Comparison of ENCODE assay signal across 17 mouse cellular contexts in the genomic region with DNA sequence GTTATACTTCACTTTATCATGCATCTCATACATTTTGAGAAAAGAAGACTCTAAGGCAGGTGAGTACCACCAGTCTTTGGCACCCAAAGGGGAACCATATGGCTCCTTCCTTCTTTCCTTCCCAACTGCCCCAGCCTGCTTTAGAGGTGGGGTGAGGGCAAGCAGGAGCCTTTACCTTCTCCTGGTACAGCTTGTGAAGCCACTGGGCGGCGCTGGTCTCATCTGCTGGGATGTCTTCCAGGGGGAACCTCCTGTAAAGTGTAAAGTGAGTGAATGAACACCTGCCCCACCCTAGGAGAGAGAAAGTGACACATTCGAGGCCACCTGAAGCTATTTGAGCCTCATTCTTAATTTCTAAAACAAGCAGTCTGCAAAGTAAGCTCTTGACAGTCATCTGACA. TPM values are rescaled to one million over a fixed set of nuclear protein-coding genes. Genes with fewer than 3 reads are reported as not detected.
DNase-seq lines count a peak whose midpoint lies in the region; ATAC-seq and TF ChIP-seq lines count a peak whose summit lies in the region.
"Had no signal": no experiment of that assay in that cellular context is flagged by ENCODE, and none has a peak within 500 bp of the region (broad histone marks: within the 10 kb centered on the region; RNA-seq: fewer than 3 reads in every experiment).

No protein-coding gene starts in this region.

- H3K4me3 ChIP-seq in intestine, postnatal 0 days (ENCODE audit: low read depth, low read length): no peak overlapping the region
- no peak overlapping the region for H3K4me3 ChIP-seq in intestine, embryonic 15.5 days (replicated peaks)
- H3K4me3 ChIP-seq in ES-Bruce4 (ENCODE audit: low read depth, low read length): no peak overlapping the region
- H3K4me3 ChIP-seq: forebrain, embryonic 13.5 days; heart, embryonic 10.5 days; lung, embryonic 15.5 days; midbrain, embryonic 10.5 days; stomach, embryonic 15.5 days had no signal

- H3K9me3 ChIP-seq in intestine, postnatal 0 days (ENCODE audit: control insufficient read depth): no peaks in the 10 kb centered on the region
- H3K9me3 ChIP-seq in intestine, embryonic 15.5 days: no peaks in the 10 kb centered on the region
- H3K9me3 ChIP-seq in ES-Bruce4 (replicated peaks; ENCODE audit: control insufficient read depth, insufficient read depth, low read length, poor library complexity, severe bottlenecking): no peaks in the 10 kb centered on the region
- H3K9me3 ChIP-seq: forebrain, embryonic 13.5 days; G1E; heart, embryonic 10.5 days; lung, embryonic 15.5 days; midbrain, embryonic 10.5 days; stomach, embryonic 15.5 days had no signal

- no peak for TF ChIP-seq EP300 in ES-Bruce4 (IDR thresholded peaks at IDR 0.05; ENCODE audit: insufficient read depth, low read depth, low read length)

- no peaks in the 10 kb centered on the region for H3K27me3 ChIP-seq in intestine, postnatal 0 days (replicated peaks; ENCODE audit: control insufficient read depth, insufficient read depth, low read length)
- no peaks in the 10 kb centered on the region for H3K27me3 ChIP-seq in intestine, embryonic 15.5 days (replicated peaks)
- no peaks in the 10 kb centered on the region for H3K27me3 ChIP-seq in ES-Bruce4 (ENCODE audit: control insufficient read depth, insufficient read depth, low read length, poor library complexity, severe bottlenecking)
- H3K27me3 ChIP-seq: forebrain, embryonic 13.5 days; lung, embryonic 15.5 days; stomach, embryonic 15.5 days had no signal

- peak; percentile 53 to 66 for DNase-seq in cerebellum, adult 18-20 months
- no peak for DNase-seq in cerebellum, adult 9-10 months
- DNase-seq in cerebellum, adult 9-11 months: peak; percentile 62
- DNase-seq in frontal cortex, postnatal 10 days (ENCODE audit: low spot score in 2 of 2): no peak
- DNase-seq: kidney, postnatal 4 days; lung, postnatal 4 days had no signal

- WGBS in intestine, postnatal 0 days: 72% methylated on average over 3 of the region's 3 CpGs
- WGBS in intestine, embryonic 15.5 days: 75% methylated on average over 3 of the region's 3 CpGs

- TF ChIP-seq CTCF in intestine, postnatal 0 days (IDR thresholded peaks at IDR 0.05; ENCODE audit: low read depth): peak; percentile 29; the same call in 1 of the 2 replicates
- peak; percentile 53 for TF ChIP-seq CTCF in ES-Bruce4 (IDR thresholded peaks at IDR 0.05; ENCODE audit: low read depth, low read length)

- H3K36me3 ChIP-seq in intestine, postnatal 0 days (ENCODE audit: control insufficient read depth, insufficient read depth): peaks cover 96% of the 10 kb centered on the region
- peaks cover 21% of the 10 kb centered on the region for H3K36me3 ChIP-seq in intestine, embryonic 15.5 days
- no peaks in the 10 kb centered on the region for H3K36me3 ChIP-seq in ES-Bruce4 (ENCODE audit: control insufficient read depth, insufficient read depth, low read length, poor library complexity, severe bottlenecking)
- H3K36me3 ChIP-seq: G1E had no signal

- no peaks in the 10 kb centered on the region for H3K4me1 ChIP-seq in intestine, postnatal 0 days (replicated peaks; ENCODE audit: control insufficient read depth, insufficient read depth, low read length)
- H3K4me1 ChIP-seq in intestine, embryonic 15.5 days (replicated peaks): no peaks in the 10 kb centered on the region
- H3K4me1 ChIP-seq in ES-Bruce4 (ENCODE audit: control insufficient read depth, insufficient read depth, low read length): peaks cover 2% of the 10 kb centered on the region
- H3K4me1 ChIP-seq: forebrain, embryonic 13.5 days had no signal

- no peak overlapping the region for H3K27ac ChIP-seq in intestine, postnatal 0 days (ENCODE audit: low read depth, low read length)
- H3K27ac ChIP-seq in intestine, embryonic 15.5 days: no peak overlapping the region
- no peak overlapping the region for H3K27ac ChIP-seq in ES-Bruce4 (ENCODE audit: insufficient read depth, low read length)
- H3K27ac ChIP-seq: forebrain, embryonic 13.5 days; heart, embryonic 10.5 days; lung, embryonic 15.5 days; midbrain, embryonic 10.5 days; stomach, embryonic 15.5 days had no signal

- no peak for ATAC-seq in intestine, postnatal 0 days
- no peak for ATAC-seq in intestine, embryonic 15.5 days
- ATAC-seq in frontal cortex, adult (ENCODE audit: low TSS enrichment): no peak
- ATAC-seq: CD4-positive, CD25-positive, alpha-beta regulatory T cell, adult 4 months; forebrain, embryonic 13.5 days had no signal

- no peak overlapping the region for H3K9ac ChIP-seq in intestine, postnatal 0 days (ENCODE audit: low read depth, low read length)
- H3K9ac ChIP-seq in intestine, embryonic 15.5 days: no peak overlapping the region
- no peak overlapping the region for H3K9ac ChIP-seq in ES-Bruce4 (ENCODE audit: low read depth, poor library complexity, severe bottlenecking)
- H3K9ac ChIP-seq: forebrain, embryonic 13.5 days; lung, embryonic 15.5 days; stomach, embryonic 15.5 days had no signal

- H3K4me2 ChIP-seq in intestine, postnatal 0 days (replicated peaks; ENCODE audit: low read depth): no peak overlapping the region
- no peak overlapping the region for H3K4me2 ChIP-seq in intestine, embryonic 15.5 days (replicated peaks)
- H3K4me2 ChIP-seq: forebrain, embryonic 13.5 days; lung, embryonic 15.5 days; stomach, embryonic 15.5 days had no signal

- no peak for TF ChIP-seq POLR2A in ES-Bruce4 (IDR thresholded peaks at IDR 0.05; ENCODE audit: insufficient read depth, low read length)

RNA-seq across cellular contexts. Expression of gene Trappc10, which starts 33.4 kb away (rescaled TPM):
- 28.1 and 32.1 TPM in 2 replicates for polyA plus RNA-seq in intestine, postnatal 0 days (2015; fragmentation: Nextera tagmentation; extraction: Ambion mirVana)
- 17.3 and 17.6 TPM in 2 replicates for polyA plus RNA-seq in intestine, embryonic 15.5 days (2015; fragmentation: Nextera tagmentation; extraction: Ambion mirVana)
- 20.6 and 22.0 TPM in 2 replicates for polyA plus RNA-seq in ES-Bruce4 (2011; ENCODE audit: insufficient read depth, insufficient read length, low read depth, missing spikeins)

Comparison
In these comparisons a context has a peak if more than half of its experiments do, and no peak if none do; other contexts are left out.
1. DNase-seq: peak in cerebellum, adult 18-20 months (2 of 2) and cerebellum, adult 9-11 months (single experiment); none in cerebellum, adult 9-10 months (single experiment) and frontal cortex, postnatal 10 days (0 of 2).